Mouse (Mus musculus) midbrain, embryonic 11.5 days (tissue): Measurements from ENCODE around the gene Bad. TPM values are rescaled to one million over a fixed set of nuclear protein-coding genes. Genes with fewer than 3 reads are reported as not detected.
"Not testable (repeated sequence)": the region's sequence is repeated elsewhere in the genome, so short reads cannot be mapped to it uniquely, and the experiment has no call there.

ENCODE experiments used
- ATAC-seq: fragments of 200-750 bp; cut with Nextera tagmentation; 2 replicates; pipeline ENCODE4 v1.8.0; 2017; ENCODE audit warnings: moderate TSS enrichment, moderate library complexity; ENCODE audit not compliant: low FRiP score
- DNase-seq: peaks from one replicate; pipeline ENCODE4 v3.0.0; 2015; ENCODE audit warnings: low spot score; ENCODE audit errors: missing footprints
- H3K27ac ChIP-seq: fragments of 300-500 bp; sonication (generic); 2 replicates; pipeline ENCODE4 v1.5.1; 2014; ENCODE audit warnings: low read depth, low read length
- H3K27me3 ChIP-seq: fragments of 300-500 bp; sonication (generic); 2 replicates; pipeline ENCODE4 v1.6.1; 2014; ENCODE audit warnings: mild to moderate bottlenecking, low read length, moderate library complexity, mixed read lengths; ENCODE audit not compliant: control insufficient read depth, insufficient read depth
- H3K36me3 ChIP-seq: fragments of 300-500 bp; sonication (generic); 2 replicates; pipeline ENCODE4 v1.6.1; 2014; ENCODE audit warnings: mild to moderate bottlenecking, low read length, moderate library complexity, mixed read lengths; ENCODE audit not compliant: control insufficient read depth, insufficient read depth
- H3K4me1 ChIP-seq: fragments of 300-500 bp; sonication (generic); 2 replicates; pipeline ENCODE4 v1.6.1; 2014; ENCODE audit warnings: low read length; ENCODE audit not compliant: control insufficient read depth, insufficient read depth
- H3K4me2 ChIP-seq: fragments of 300-500 bp; sonication (generic); 2 replicates; pipeline ENCODE4 v1.6.1; 2014; ENCODE audit warnings: mild to moderate bottlenecking, moderate library complexity
- H3K4me3 ChIP-seq: fragments of 300-500 bp; sonication (generic); 2 replicates; pipeline ENCODE4 v1.5.1; 2014; ENCODE audit warnings: low read depth, low read length
- H3K9ac ChIP-seq: fragments of 300-500 bp; sonication (generic); 2 replicates; pipeline ENCODE4 v1.6.1; 2014; ENCODE audit warnings: low read length
- H3K9me3 ChIP-seq: fragments of 300-500 bp; sonication (generic); 2 replicates; pipeline ENCODE4 v1.6.1; 2016; ENCODE audit warnings: low read length; ENCODE audit not compliant: control insufficient read depth
- WGBS: fragments of 180-500 bp; shearing (Covaris S2); extraction: QIAGEN DNeasy Blood & Tissue Kit; methylation state at CpG from one replicate; pipeline ENCODE4 v1.1.7; 2014; 5-methylcytosine and 5-hydroxymethylcytosine counted together
- polyA plus RNA-seq: library from polyadenylated mRNA; unstranded; fragments of >200 nt; fragmentation: Nextera tagmentation; extraction: Ambion mirVana; gene quantifications from 2 replicates; pipeline ENCODE4 v1.2.1, GENCODE M21; 2014

The Bad gene
- polyA plus RNA-seq: 53.7 and 55.9 TPM in 2 replicates

- WGBS: under 1% methylated on average over 83 of the region's 83 CpGs
- Histone ChIP-seq H3K4me2 (peak within 1 kb of the TSS; percentile 98), H3K27ac (peak within 1 kb of the TSS; percentile 92), H3K9ac (peak within 1 kb of the TSS; percentile 92), H3K27me3 (no peaks in the 10 kb centered on the region), H3K4me1 (peaks cover 14% of the 10 kb centered on the region), H3K9me3 (no peaks in the 10 kb centered on the region), H3K4me3 (peak within 1 kb of the TSS; percentile 79), H3K36me3 (no peaks in the 10 kb centered on the region)
- ATAC-seq (peak; percentile 82), DNase-seq (peak; percentile 100)
These were observed at the start of gene Bad for GRCm38 (mm10) chr19:6941372-6942248. Gene Bad, plus strand, starts transcription at chr19:6941861.

GRCm38 (mm10) chr19:6892512-6892911 lies 49.1 kb upstream of the Bad start:
- Histone ChIP-seq H3K27ac (no peak overlapping the region), H3K9me3 (no peaks in the 10 kb centered on the region), H3K9ac (no peak overlapping the region), H3K27me3 (no peaks in the 10 kb centered on the region), H3K4me2 (no peak overlapping the region), H3K4me1 (no peaks in the 10 kb centered on the region), H3K4me3 (no peak overlapping the region), H3K36me3 (no peaks in the 10 kb centered on the region)
- WGBS: 68% methylated on average over 4 of the region's 4 CpGs
- DNase-seq: no peak
- no peak for ATAC-seq

DNA sequence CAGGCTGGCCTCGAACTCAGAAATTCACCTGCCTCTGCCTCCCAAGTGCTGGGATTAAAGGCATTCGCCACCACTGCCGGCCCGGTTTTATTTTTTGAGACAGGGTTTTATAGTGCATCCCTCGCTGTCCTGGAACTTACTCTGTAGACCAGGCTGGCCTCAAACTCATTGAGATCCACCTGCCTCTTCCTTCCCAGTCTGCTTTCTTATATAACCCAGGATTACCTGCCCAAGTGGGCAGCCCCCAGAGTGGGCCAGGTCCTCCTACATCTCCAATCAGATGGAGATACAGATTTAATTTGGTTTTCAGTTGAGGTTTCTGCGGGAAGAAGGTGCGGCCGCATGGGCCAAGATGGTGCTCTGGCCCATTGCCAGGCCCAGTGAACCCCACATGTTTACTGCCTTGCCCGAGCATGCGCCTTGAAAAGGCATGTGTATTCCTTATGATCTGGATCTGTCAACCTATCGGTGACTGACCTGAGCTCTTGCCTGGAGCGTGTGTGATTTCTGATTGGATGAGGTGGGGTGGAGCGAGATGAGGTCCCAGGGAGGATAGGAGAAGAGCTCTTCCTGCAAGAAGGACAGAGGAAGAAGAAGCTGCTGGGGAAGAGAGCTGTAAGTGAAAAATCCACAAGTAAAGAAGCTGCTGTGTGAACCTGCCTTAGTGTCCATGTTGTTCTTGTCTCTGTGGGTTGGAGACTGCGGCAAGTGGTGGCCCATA lies 47.8 kb upstream of the Bad start:
- Histone ChIP-seq H3K4me1 (no peaks in the 10 kb centered on the region), H3K9me3 (no peaks in the 10 kb centered on the region), H3K4me3 (no peak overlapping the region), H3K4me2 (no peak overlapping the region), H3K27ac (no peak overlapping the region), H3K9ac (no peak overlapping the region), H3K27me3 (no peaks in the 10 kb centered on the region), H3K36me3 (no peaks in the 10 kb centered on the region)
- DNase-seq (no peak), ATAC-seq (no peak)
- 93% methylated on average over 14 of the region's 14 CpGs for WGBS

DNA sequence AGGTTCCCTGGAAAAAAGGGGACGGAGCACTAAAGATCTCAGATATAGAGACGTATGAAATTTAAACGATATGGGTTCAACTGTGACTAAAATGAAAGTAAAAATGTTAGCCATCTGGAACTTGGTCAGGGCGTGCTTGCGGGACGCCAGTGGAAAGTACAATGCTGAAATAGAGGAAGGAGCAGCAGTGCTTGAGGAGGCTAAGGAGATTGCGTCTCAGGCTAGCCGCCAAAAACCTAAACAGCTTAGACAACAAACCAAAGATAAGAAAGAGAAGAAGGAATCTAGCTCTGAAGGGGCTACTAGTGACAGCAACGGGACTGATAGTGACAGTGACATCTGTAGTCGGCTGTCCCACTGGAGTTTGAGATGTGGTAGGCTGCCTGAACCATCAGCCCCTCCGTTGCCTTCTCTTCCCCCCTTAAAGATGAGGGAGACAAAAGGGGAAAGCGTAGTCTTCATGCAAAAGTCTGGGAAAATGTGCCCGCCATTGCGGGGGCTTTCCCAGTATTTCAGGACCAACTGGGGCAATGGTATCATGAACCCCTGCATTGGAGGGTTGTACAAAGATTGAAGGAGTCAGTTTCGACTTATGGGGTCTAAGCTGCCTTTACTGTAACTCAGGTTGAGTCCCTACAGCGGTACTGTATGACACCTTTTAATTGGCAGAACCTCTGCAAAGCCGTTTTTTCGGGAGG lies 45.9 kb upstream of the Bad start:
- DNase-seq, H3K4me2 ChIP-seq, H3K9me3 ChIP-seq, H3K27ac ChIP-seq, H3K36me3 ChIP-seq, H3K4me1 ChIP-seq, H3K27me3 ChIP-seq, H3K9ac ChIP-seq, H3K4me3 ChIP-seq, ATAC-seq: not testable (repeated sequence)
- 89% methylated on average over 18 of the region's 18 CpGs for WGBS

DNA sequence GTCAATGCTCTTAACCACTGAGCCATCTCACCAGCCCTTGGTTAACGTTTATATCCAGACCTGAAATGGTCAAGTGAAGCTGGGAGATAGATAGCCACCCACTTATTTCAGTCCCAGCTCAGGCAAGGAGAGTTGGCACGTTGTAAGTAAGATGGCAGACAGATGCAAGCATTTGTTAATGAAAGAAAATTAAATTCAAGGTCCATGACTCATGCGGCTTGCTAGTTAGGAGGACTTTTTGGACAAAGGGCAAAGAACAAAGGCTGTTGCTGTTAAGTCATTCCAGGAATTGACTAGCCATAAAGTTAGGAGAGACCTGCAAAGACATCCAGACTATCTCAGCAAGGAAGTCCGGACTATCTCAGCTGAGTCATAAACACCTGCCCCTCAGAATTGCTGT lies 42.0 kb upstream of the Bad start:
- WGBS: 83% methylated on average over 4 of the region's 4 CpGs
- ATAC-seq (no peak), DNase-seq (no peak)
- Histone ChIP-seq H3K4me1 (no peaks in the 10 kb centered on the region), H3K4me3 (no peak overlapping the region), H3K27me3 (no peaks in the 10 kb centered on the region), H3K27ac (no peak overlapping the region), H3K4me2 (no peak overlapping the region), H3K36me3 (no peaks in the 10 kb centered on the region), H3K9me3 (no peaks in the 10 kb centered on the region), H3K9ac (no peak overlapping the region)

DNA sequence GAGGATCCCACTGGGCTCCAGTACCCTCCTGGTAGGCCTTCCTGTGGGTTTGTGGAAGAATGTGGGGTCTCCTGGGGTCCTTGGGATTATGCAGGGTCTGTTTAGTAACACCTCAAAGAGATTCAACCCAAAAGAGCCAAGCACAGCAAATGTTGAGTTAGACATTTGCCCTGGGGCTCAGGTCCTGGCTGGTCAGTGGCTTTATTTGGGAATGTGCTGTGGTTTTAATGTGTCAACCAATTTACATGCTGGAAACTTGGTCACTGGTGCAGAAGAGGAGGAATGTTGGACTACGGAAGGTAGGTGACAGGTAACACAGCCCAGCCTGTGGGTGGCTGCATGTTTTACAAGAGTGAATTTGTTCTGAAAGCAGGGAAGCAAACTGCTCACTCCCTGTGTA lies 38.6 kb upstream of the Bad start:
- Histone ChIP-seq H3K27ac (no peak overlapping the region), H3K4me3 (no peak overlapping the region), H3K4me2 (no peak overlapping the region), H3K9ac (no peak overlapping the region), H3K36me3 (peaks cover 10% of the 10 kb centered on the region), H3K9me3 (no peaks in the 10 kb centered on the region), H3K4me1 (peaks cover 2% of the 10 kb centered on the region), H3K27me3 (no peaks in the 10 kb centered on the region)
- ATAC-seq (no peak), DNase-seq (no peak)
- WGBS: 93% methylated on average over 1 of the region's 1 CpGs

GRCm38 (mm10) chr19:6904846-6905245 lies 36.8 kb upstream of the Bad start:
- Histone ChIP-seq H3K4me1 (peaks cover 13% of the 10 kb centered on the region), H3K9me3 (no peaks in the 10 kb centered on the region), H3K36me3 (peaks cover 10% of the 10 kb centered on the region), H3K4me3 (no peak overlapping the region), H3K4me2 (no peak overlapping the region), H3K27me3 (no peaks in the 10 kb centered on the region), H3K27ac (no peak overlapping the region), H3K9ac (no peak overlapping the region)
- ATAC-seq (no peak), DNase-seq (no peak)
- 76% methylated on average over 2 of the region's 2 CpGs for WGBS

DNA sequence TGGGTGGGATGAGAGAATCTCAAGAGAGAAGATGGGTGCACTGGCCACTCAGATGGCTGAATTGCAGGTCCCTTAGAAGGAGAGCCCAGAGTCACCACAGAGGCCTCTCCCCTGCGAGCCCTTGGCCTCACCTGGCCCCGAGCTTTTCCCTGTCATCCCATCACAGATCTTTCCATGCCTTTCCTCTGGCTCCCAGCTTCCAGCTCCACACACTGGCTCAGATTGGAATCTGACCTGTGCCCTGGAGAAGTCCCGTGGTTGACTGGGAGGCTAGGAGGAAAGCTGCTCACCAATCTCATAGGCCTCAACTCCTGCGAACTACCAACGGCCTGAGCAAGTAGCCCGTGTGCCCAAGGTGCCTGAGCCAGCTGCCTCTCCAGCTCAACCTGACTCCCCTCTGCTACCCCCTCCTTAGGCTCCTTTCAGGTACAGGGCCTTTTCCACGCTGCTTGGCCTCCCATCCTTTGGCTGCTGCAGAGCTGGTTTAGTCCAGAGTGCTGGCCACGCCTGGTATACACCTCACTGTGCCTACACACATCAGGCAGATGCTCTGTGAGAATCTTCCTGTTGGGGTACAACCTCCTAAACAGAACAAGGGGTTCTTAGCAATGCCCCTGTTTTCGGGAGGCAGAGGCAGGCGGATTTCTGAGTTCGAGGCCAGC lies 36.0 kb upstream of the Bad start:
- Histone ChIP-seq H3K4me3 (no peak overlapping the region), H3K9me3 (no peaks in the 10 kb centered on the region), H3K9ac (no peak overlapping the region), H3K4me1 (peaks cover 13% of the 10 kb centered on the region), H3K36me3 (peaks cover 10% of the 10 kb centered on the region), H3K27ac (no peak overlapping the region), H3K4me2 (no peak overlapping the region), H3K27me3 (no peaks in the 10 kb centered on the region)
- 95% methylated on average over 11 of the region's 11 CpGs for WGBS
- no peak for ATAC-seq
- DNase-seq: no peak
